10 mouse cellular contexts compared by ENCODE assay signal in the genomic region with DNA sequence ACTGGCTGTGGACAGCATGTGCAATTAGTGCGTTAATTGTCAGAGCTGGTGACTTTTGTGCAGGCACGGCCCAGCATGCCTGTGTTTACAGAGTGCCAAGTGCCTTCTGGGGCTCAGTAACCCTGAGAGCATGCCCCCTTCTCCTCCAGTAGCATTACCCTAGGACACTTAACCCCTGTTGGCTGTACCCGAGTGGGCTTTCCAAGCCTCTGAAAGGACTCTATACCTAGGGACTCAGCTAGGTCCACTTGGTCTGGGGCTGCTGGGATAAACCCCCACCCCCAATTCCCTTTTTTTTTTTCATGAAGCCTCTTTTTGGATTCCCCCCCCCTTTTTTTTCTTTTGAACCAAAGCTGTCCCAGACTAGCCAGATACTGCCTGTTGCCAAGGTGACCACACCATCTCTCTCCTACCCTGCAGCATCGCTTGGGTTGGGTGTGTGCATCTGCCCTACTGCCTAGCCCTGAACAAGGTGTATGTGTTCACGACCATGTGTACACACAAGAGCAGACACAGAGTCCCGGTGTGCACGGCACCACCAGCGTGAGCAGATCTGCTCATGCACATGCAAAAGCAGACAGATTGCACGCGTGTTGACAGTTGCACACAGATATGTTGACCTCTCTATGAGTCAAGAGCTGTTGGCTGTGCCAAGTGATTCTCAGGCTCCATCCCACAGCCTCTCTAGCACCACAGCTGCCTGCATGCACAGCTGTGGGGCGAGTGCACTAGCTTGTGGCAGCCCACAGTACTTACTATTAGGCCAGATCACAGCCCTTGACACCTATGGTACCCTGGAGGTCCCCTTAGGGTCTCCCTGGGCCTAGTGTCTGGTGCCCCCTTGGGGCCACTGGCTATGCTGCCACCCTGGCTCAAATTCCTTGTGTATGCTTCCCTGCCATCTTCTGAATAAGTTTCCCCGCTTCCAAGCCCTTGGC. TPM values are rescaled to one million over a fixed set of nuclear protein-coding genes. Genes with fewer than 3 reads are reported as not detected.
DNase-seq lines count a peak whose midpoint lies in the region; ATAC-seq lines count a peak whose summit lies in the region.
"Had no signal": no experiment of that assay in that cellular context is flagged by ENCODE, and none has a peak within 500 bp of the region (broad histone marks: within the 10 kb centered on the region; RNA-seq: fewer than 3 reads in every experiment).

No protein-coding gene starts in this region.

- peak overlapping the region; percentile 11; the same call in 1 of the 2 replicates for H3K4me2 ChIP-seq in lung, embryonic 16.5 days (ENCODE audit: low read depth, low read length)
- no peak overlapping the region for H3K4me2 ChIP-seq in forebrain, embryonic 12.5 days
- H3K4me2 ChIP-seq: embryonic facial prominence, embryonic 13.5 days had no signal

- H3K27ac ChIP-seq in lung, embryonic 16.5 days (ENCODE audit: low read length): no peak overlapping the region
- no peak overlapping the region for H3K27ac ChIP-seq in forebrain, embryonic 12.5 days
- H3K27ac ChIP-seq: embryonic facial prominence, embryonic 13.5 days; lung, embryonic 15.5 days had no signal

- DNase-seq in left cerebral cortex, postnatal 4 days: peak; percentile 67
- no peak for DNase-seq in left cerebral cortex, adult 11 months (ENCODE audit: low spot score)
- DNase-seq in WW6 (ENCODE audit: low read depth, low spot score): peak; percentile 26
- DNase-seq in urinary bladder, postnatal 25 days (ENCODE audit: low spot score): no peak

- H3K4me3 ChIP-seq in lung, embryonic 16.5 days (ENCODE audit: low read length): no peak overlapping the region
- no peak overlapping the region for H3K4me3 ChIP-seq in forebrain, embryonic 12.5 days (replicated peaks)
- H3K4me3 ChIP-seq: embryonic facial prominence, embryonic 13.5 days; lung, embryonic 15.5 days had no signal

- no peak overlapping the region for H3K9ac ChIP-seq in lung, embryonic 16.5 days (ENCODE audit: low read length)
- no peak overlapping the region for H3K9ac ChIP-seq in forebrain, embryonic 12.5 days
- H3K9ac ChIP-seq: embryonic facial prominence, embryonic 13.5 days; lung, embryonic 15.5 days had no signal

- WGBS in lung, embryonic 16.5 days: 63% methylated on average over 12 of the region's 12 CpGs
- 77% methylated on average over 12 of the region's 12 CpGs for WGBS in forebrain, embryonic 12.5 days

- no peaks in the 10 kb centered on the region for H3K27me3 ChIP-seq in lung, embryonic 16.5 days (ENCODE audit: control insufficient read depth, insufficient read depth, low read depth, low read length)
- no peaks in the 10 kb centered on the region for H3K27me3 ChIP-seq in forebrain, embryonic 12.5 days
- H3K27me3 ChIP-seq: embryonic facial prominence, embryonic 13.5 days; lung, embryonic 15.5 days had no signal

- H3K9me3 ChIP-seq in lung, embryonic 16.5 days (ENCODE audit: control insufficient read depth, low read length): no peaks in the 10 kb centered on the region
- no peaks in the 10 kb centered on the region for H3K9me3 ChIP-seq in forebrain, embryonic 12.5 days
- H3K9me3 ChIP-seq: embryonic facial prominence, embryonic 13.5 days; lung, embryonic 15.5 days had no signal

- ATAC-seq in granulocyte monocyte progenitor cell, adult 5-6 weeks (replicated peaks; ENCODE audit: poor library complexity, severe bottlenecking): peak; percentile 59; the same call in 1 of the 2 replicates
- ATAC-seq in lung, embryonic 16.5 days (ENCODE audit: low read depth): peak; percentile 37; the same call in 1 of the 2 replicates
- ATAC-seq in forebrain, embryonic 12.5 days (ENCODE audit: low FRiP score): no peak
- ATAC-seq in megakaryocyte progenitor cell, adult 5-6 weeks (replicated peaks; ENCODE audit: poor library complexity): no peak; the same call in 1 of the 2 replicates

- intact Hi-C loops in left cerebral cortex, postnatal 4 days (cut with DNase I): no loop called here

- no peaks in the 10 kb centered on the region for H3K36me3 ChIP-seq in lung, embryonic 16.5 days (ENCODE audit: control insufficient read depth, insufficient read depth, low read length)
- H3K36me3 ChIP-seq in forebrain, embryonic 12.5 days (replicated peaks): no peaks in the 10 kb centered on the region
- H3K36me3 ChIP-seq: embryonic facial prominence, embryonic 13.5 days; lung, embryonic 15.5 days had no signal

- H3K4me1 ChIP-seq in lung, embryonic 16.5 days (replicated peaks; ENCODE audit: control insufficient read depth, insufficient read depth, low read length): peaks cover 10% of the 10 kb centered on the region
- peaks cover 17% of the 10 kb centered on the region; the same call in 1 of the 2 replicates for H3K4me1 ChIP-seq in forebrain, embryonic 12.5 days

RNA-seq across cellular contexts. Expression of a gene that starts 21.0 kb away (rescaled TPM):
- 1 to 10 TPM; 5.3 TPM for total RNA-seq in left cerebral cortex, postnatal 4 days (2021)
- not detected in 2 replicates for total RNA-seq in granulocyte monocyte progenitor cell, adult 5-6 weeks (2014; fragmentation: Nextera tagmentation)
- total RNA-seq in granulocyte monocyte progenitor cell, adult 5-6 weeks (2017): not detected in 2 replicates
- polyA plus RNA-seq in lung, embryonic 16.5 days (2015; fragmentation: Nextera tagmentation; extraction: Ambion mirVana): 0.41 and 0.67 TPM in 2 replicates
- polyA plus RNA-seq in forebrain, embryonic 12.5 days (2016; fragmentation: Nextera tagmentation; extraction: Ambion mirVana): 0.22 and 0.42 TPM in 2 replicates
- total RNA-seq in megakaryocyte progenitor cell, adult 5-6 weeks (2015): not detected in 2 replicates
- total RNA-seq in megakaryocyte progenitor cell, adult 5-6 weeks (2017): not detected in 2 replicates

Comparison
In these comparisons a context has a peak if more than half of its experiments do, and no peak if none do; other contexts are left out.
1. DNase-seq: peak in left cerebral cortex, postnatal 4 days (single experiment) and WW6 (single experiment); none in left cerebral cortex, adult 11 months (single experiment) and urinary bladder, postnatal 25 days (single experiment).
2. ATAC-seq: peak in granulocyte monocyte progenitor cell, adult 5-6 weeks (single experiment) and lung, embryonic 16.5 days (single experiment); none in forebrain, embryonic 12.5 days (single experiment) and megakaryocyte progenitor cell, adult 5-6 weeks (single experiment).
3. RNA of a gene that starts 21.0 kb away (total RNA-seq): 5.3 TPM in left cerebral cortex, postnatal 4 days; not detected in granulocyte monocyte progenitor cell, adult 5-6 weeks and not detected in megakaryocyte progenitor cell, adult 5-6 weeks; every median in the first group is over 4 times any median in the second.